ENCODE assay signal across 30 mouse cellular contexts in the genomic region with DNA sequence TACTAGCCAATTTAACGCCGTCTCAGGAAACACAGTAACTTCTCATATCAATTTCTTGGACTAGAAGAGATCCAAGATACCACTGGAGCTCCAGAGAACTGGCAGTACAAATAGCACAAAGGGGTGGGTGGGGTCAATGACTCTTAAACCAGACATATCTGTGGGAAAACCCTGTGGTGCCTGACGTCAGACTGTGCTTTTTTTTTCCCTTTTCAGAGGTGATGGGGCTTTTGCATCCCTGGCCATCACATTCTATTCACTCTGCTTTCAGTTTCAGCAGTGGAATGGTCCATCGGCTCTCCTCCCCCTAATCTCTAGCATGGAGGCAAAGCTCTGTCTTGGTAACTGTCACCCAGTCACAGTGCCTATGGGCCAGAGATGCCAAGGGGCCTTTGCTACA.
"Had no signal": no experiment of that assay in that cellular context is flagged by ENCODE, and none has a peak within 500 bp of the region (broad histone marks: within the 10 kb centered on the region; RNA-seq: fewer than 3 reads in every experiment).

No protein-coding gene starts in this region.

- H3K4me2 ChIP-seq: limb, embryonic 12.5 days; limb, embryonic 13.5 days; limb, embryonic 15.5 days; liver, embryonic 11.5 days; liver, embryonic 12.5 days; liver, embryonic 13.5 days; liver, embryonic 15.5 days; lung, embryonic 14.5 days; lung, embryonic 15.5 days; midbrain, embryonic 11.5 days; midbrain, embryonic 12.5 days; midbrain, embryonic 13.5 days; midbrain, embryonic 15.5 days had no signal

- H3K4me3 ChIP-seq: left cerebral cortex, adult 2 months; limb, embryonic 10.5 days; limb, embryonic 12.5 days; limb, embryonic 13.5 days; limb, embryonic 15.5 days; liver, embryonic 12.5 days; liver, embryonic 13.5 days; liver, embryonic 15.5 days; lung, embryonic 15.5 days; megakaryocyte, embryonic 14.5 days; midbrain, embryonic 10.5 days; midbrain, embryonic 12.5 days; midbrain, embryonic 13.5 days; midbrain, embryonic 15.5 days; myocyte had no signal

- H3K4me1 ChIP-seq: limb, embryonic 10.5 days; limb, embryonic 12.5 days; limb, embryonic 13.5 days; limb, embryonic 15.5 days; liver, embryonic 12.5 days; liver, embryonic 13.5 days; liver, embryonic 15.5 days; lung, embryonic 15.5 days; megakaryocyte, embryonic 14.5 days; midbrain, embryonic 10.5 days; midbrain, embryonic 12.5 days; midbrain, embryonic 13.5 days; midbrain, embryonic 15.5 days had no signal

- H3K27me3 ChIP-seq: liver, embryonic 13.5 days; liver, embryonic 15.5 days; lung, embryonic 15.5 days had no signal

- H3K9ac ChIP-seq: limb, embryonic 12.5 days; limb, embryonic 13.5 days; limb, embryonic 15.5 days; liver, embryonic 12.5 days; liver, embryonic 13.5 days; liver, embryonic 14.5 days; liver, embryonic 15.5 days; lung, embryonic 14.5 days; lung, embryonic 15.5 days; midbrain, embryonic 12.5 days; midbrain, embryonic 13.5 days; midbrain, embryonic 15.5 days had no signal

- H3K36me3 ChIP-seq: limb, embryonic 10.5 days; limb, embryonic 12.5 days; limb, embryonic 13.5 days; limb, embryonic 15.5 days; liver, embryonic 12.5 days; liver, embryonic 13.5 days; liver, embryonic 15.5 days; lung, embryonic 15.5 days; midbrain, embryonic 10.5 days; midbrain, embryonic 12.5 days; midbrain, embryonic 13.5 days; midbrain, embryonic 15.5 days had no signal

- ATAC-seq: liver, embryonic 12.5 days; lung, postnatal 0 days; midbrain, embryonic 13.5 days; midbrain, embryonic 15.5 days; midbrain, embryonic 16.5 days had no signal

- H3K9me3 ChIP-seq: limb, embryonic 10.5 days; limb, embryonic 12.5 days; limb, embryonic 13.5 days; limb, embryonic 15.5 days; liver, embryonic 12.5 days; liver, embryonic 13.5 days; liver, embryonic 15.5 days; lung, embryonic 15.5 days; midbrain, embryonic 10.5 days; midbrain, embryonic 12.5 days; midbrain, embryonic 13.5 days; midbrain, embryonic 15.5 days had no signal

- H3K27ac ChIP-seq: left cerebral cortex, adult 2 months; limb, embryonic 10.5 days; limb, embryonic 12.5 days; limb, embryonic 13.5 days; limb, embryonic 15.5 days; liver, embryonic 12.5 days; liver, embryonic 13.5 days; liver, embryonic 14.5 days; liver, embryonic 15.5 days; lung, embryonic 15.5 days; macrophage; midbrain, embryonic 10.5 days; midbrain, embryonic 12.5 days; midbrain, embryonic 13.5 days; midbrain, embryonic 15.5 days had no signal

- DNase-seq: left cerebral cortex, postnatal 4 days; liver; liver, embryonic 13.5 days; lung, adult 18-20 months; lung, adult 2 months; lung, embryonic 14.5 days; lung, postnatal 10 days; lung, postnatal 14 days; lung, postnatal 36 days; lung, postnatal 4 days had no signal
